Mouse (Mus musculus) embryo, embryonic 11 days (tissue): ENCODE results near the gene Met.

Experiments used
- DNase-seq: peaks from one replicate; pipeline ENCODE4 v3.0.0-alpha.2; 2015

Gene Met

DNA sequence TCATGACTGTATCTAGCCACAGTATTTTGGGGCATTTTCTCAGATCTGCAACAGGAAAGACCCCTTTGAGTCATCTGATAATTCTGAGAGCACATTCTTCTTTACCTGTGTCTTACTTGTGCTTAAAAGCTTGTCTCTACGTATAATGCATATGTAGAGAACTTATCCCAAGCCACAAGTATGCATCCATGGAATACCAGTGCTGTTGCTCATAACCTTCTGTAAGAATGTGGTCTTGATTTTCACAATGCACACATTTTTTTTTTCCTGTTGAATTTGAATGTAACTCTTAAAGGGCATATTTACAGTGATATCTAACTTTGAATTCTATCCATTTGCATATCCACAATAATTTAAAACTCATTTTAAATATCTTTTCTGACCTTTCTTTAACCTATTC, 31.8 kb downstream of the Met start:
- DNase-seq: no peak

DNA sequence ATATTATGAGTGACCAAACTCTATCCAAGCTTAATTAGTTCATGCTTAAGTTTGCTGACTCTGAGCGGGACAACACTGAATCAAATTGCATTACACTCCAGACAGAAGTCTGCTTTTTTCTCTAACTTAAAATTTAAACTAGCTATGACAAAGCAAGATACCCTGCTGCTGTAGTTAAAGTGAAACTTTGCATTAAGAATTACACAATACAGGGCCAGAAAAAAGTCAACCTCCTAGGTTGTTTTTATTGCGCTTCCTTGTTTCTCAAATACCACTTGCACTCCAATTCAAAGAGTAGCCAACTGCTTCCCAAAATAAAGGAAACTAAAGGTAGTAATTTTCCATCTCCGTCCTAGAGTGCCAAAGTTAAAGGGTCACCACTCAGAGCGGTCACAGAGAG, 33.8 kb downstream of the Met start:
- no peak for DNase-seq

DNA sequence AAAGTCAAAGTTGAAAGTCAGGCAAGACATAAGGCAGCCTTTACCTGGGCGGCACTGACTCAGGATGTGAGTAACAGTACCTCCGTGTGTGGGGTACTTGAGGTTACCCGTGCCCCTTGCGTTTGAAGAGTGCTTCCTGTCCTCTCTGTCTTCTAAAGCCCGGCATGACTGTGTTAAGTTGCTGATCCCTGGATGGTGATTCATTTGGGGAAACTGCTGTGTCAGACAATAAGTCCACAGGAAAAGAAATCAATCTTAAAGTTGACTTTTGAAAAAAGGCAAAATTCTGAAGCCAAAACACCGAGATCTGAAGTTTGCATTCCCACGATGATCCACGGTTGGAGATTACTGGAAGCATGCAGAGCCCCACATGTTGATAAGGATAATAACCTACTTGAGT, 35.2 kb downstream of the Met start:
- no peak for DNase-seq

DNA sequence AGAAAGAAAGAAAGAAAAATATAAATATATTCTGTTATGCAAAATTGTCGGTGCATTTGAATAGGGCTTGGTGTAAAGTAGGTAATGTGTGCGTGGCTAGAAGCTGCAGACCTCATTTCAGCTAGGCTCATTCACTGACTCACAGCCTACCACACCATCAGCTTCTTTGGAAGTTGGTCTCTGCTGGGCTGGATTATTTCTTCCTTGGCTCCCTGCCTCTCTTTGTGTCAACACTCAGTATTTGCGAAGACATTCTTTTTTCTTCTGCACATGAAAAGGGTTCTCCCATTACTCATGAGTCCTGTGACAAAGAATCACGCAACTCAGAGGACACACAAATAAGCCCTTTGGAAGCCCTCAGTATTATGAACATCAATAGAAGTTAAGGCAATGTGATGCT, 37.8 kb downstream of the Met start:
- DNase-seq: no peak

DNA sequence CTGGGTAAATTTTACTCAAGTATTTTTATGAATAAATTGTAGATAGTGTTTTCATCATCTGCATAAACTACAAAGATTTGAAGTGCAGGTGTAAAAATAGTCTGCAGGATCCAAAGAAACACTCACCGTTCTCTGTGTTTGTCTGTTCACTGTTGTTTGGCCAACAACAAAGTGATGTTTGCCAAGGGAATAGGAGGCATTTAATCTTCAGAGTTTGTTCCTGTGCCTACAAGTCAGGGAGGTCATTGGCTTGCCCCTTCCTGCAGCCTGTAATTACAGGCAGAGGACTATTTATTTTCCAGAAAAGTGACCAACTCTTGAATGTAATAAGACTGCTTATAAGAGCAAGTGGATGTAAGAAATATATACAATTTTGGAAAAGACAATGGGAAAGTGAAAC, 38.7 kb downstream of the Met start:
- DNase-seq: no peak

DNA sequence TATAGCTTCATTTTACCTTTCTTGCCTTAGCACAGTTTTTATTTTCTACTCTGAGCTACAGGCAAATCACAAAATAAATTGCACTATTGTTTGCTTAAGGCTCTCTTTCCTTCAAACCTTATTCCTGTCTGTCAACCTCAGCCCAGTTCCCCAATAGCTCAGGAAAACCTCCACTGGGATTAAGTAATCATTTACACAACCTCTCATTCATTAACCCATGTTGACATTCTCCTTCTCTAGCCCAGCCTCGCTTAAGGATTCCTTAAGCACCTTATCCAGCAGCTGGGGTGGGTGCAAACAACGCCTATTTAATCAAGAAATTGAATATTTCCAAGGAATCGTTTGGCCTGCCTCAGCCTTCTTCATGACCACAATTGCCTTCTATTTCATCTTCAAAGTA, 40.1 kb downstream of the Met start:
- DNase-seq: no peak

DNA sequence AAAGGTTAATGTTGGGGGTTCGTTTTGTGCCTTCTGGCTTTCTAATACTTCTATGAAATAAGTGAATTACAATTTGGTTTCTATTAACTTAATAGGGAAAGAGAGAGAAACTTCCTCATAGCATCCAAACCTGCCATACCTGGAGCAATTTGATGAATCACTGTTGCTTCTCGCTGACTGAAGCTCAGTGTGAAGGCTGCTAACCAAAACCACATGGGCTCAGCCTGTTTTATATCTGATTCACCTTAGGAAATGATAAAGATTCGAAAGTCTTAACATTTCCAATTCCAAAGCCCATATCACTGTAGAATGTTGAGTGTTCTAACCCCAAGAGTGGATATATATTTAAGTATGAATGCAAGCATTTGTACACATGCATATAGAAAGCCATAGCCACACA, 41.9 kb downstream of the Met start:
- DNase-seq: no peak

DNA sequence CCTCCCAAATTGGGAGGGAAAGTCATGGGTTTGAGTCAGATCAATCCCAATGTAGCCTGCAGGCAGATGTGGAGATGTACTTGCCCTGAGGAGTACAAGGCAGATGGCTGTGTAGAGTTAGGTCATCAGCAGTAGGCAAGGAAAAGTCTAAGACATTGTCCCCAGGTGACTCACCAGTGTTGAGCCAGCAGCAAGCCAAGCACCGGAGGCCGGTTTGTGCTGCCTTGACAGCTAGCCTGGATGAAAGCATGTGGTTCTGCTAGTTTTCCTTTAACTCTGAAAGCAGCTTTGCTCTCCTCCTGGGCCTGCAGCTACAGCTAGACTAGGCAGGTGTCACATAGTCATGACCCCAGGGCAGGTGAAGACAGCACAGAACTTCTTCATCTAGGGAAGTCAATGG, 43.2 kb downstream of the Met start:
- no peak for DNase-seq

DNA sequence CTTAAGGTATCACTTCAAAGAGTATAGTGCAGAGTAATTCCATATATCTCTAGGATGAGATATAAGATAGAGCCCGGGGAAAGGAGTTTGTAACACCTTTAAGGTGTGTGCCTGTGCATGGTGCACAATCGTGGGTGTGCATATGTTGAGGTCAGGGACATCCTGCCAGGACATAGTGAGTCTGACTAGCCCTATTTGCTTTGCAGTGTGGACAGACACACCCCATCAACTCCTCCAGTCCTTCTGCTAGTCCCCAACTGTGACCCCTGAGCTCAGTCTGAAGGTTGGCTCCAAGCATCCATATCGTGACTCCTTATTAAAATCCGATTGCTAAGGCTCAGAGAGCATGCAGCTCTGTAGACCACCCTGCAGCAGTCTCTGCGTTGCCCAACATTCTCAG, 44.6 kb downstream of the Met start:
- no peak for DNase-seq

DNA sequence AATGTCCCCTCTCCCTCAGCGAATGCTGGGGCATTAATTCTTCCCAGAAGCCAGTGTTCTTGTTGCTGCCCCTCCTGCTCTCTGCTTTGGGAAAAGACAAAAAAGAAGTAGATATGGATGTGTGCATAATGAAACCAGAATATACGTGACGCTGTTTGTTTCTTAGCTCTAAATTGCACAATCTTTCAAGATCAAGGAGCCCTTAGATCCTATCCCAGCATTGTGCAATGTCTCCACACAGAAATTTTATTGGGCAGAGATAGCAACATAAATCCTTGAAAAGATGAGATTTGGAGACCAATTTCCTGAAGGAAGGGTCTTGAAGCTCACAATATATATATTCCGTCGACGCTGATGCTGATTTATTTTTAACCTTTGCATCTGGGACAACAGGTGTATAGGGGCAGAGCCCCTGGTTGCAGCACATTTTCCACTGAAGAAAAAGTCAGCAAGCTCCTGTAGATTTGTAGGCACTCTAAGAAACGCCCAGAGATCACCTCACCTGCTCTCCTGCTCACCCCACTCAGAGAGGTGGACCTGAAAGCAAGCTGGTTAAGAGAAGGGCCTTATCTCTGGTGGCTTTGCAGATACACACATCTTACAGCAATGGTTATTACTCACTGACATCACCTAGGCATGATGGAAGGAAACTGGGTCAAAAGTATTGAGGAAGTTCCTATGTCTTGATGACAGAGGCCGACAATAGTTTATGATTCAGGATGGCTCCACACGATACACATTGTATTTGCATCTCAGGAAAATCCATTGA, 45.2 kb downstream of the Met start:
- DNase-seq: no peak

DNA sequence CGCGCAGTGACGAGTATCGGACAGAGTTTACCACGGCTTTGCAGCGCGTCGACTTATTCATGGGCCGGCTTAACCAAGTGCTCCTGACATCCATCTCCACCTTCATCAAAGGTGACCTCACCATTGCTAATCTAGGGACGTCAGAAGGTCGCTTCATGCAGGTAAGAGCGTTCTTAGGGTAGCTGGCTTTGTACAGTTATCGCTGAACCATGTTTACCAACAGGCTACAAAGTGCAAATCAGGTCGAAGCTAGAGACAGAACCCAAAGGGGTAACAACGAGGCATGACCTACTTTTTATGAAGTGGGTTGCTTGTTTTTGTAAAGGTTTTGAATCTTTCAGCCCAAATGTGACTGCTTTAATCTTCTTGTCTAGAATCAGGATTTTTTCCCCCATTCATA, 49.8 kb downstream of the Met start:
- no peak for DNase-seq

DNA sequence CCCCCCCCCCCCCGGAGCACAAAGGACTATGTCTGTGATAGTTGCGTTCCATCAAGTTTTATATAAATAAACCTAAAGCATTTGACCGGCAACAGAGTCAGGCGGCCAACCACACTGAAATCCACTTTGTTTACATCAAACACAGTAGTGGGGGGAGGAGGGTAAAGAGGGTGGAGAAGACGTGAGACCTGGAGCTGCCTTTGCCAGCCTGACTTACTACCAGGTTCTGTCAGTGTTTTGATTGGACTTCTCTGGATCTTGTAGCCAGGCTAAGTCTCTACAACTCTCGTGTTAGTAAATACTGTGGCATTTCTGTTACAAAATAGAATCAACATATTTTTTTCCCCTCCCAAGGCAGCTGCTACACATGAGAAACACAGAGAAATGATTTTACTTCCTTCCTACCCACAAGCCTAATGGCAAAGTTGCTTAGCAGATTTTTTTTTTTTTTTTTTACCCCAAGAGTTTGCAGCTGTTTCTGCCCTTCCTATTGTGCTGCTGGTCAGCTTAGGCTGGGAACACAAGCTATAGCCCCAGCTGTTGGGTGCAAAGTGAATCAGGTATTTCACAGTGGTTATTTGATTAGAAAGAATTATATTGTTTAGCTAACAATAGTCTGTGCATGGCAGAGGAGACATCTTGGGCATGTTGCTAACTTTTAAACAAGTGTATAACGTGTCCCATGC, 52.3 kb downstream of the Met start:
- no peak for DNase-seq

DNA sequence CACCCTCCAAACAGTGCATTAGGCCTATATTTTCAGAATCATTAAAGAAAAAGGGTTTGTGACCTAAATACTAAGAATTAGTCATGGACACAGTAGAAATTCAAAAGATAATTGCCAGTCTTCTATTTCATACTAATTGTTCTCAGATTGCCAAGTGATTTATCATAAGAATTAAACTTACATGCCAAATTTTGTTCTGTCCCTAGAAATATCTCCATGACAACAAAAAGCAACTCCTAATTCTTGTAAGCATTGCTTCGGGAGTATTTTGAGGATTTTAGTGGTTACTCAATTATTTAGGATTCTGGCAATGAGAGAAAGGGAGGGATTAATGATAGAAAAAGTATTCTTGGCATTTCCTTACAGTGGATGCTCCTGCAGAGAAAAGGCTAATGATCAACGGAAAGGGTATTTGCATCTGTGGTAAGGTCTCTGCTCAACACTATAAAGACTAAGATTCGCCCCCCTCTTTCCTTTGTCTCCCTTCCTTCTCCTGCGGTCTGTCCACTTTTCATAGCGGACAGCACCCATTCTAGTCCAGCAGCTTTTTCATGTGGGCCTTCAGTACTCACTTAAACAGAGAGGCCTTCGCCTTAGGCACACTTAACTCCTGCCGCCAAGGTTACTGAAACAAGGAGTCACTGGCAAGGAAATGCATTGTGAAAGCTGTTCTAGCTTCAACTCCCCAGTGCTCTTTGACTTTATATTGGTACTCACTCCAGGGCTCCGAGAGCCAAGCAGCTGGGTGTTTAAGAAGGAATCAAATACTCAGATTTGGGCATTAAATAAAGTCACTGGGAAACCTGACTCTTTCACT, 58.5 kb downstream of the Met start:
- no peak for DNase-seq

DNA sequence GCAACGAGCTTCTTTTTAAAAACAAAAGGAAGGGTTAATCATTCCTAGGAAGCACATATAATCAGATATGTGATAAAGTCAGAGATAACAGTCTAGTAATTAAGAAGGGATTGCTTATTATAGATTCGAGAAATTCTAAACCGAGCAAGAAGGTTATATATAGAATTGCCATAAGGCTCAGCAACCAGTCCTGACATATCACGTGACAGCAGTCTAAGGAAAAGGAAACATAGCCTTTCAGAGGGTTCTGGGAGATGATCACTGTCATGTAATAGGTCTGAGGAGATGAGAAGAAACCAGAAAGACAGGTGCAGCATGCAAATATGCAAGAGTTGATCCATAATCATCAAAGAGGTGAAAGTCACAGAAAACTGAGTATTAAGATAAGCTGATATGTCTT, 59.3 kb downstream of the Met start:
- DNase-seq: no peak

DNA sequence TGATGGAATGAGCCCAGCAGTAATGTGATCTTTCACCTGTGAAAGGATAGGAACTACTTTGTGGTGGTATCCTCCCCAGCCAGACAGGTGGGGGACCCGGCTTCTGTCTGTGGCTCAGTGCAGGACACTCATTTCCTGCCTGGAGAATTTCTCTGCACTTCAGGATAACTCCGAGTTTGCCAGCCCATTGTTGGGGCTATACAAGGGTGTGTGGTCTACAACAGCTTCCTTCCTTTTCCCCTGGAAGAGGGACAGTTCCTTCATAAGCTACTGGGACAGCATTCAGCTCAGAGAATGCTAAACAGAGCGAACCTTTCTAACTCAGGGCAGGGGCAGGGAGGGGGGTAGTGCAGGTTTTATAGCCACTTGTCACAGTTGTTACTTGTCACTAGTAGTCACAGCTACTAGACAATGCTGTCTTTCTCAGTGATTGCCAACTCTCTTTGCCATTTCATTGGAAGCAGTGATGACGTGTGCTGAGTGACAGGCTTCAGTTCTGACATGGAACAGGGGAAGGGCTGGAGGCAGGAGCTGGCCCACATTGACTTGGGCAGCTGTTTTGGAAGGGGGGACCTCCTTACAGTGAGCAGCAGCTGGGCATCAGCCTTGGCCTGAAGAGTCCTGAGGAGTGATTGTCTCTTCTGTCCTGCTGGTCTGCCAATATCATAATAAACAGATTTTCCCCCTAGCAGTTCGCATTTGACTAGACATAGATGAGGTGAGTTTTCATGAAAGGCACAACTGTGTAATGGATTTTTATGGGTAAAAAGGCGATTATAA, 66.1 kb downstream of the Met start:
- DNase-seq: no peak

DNA sequence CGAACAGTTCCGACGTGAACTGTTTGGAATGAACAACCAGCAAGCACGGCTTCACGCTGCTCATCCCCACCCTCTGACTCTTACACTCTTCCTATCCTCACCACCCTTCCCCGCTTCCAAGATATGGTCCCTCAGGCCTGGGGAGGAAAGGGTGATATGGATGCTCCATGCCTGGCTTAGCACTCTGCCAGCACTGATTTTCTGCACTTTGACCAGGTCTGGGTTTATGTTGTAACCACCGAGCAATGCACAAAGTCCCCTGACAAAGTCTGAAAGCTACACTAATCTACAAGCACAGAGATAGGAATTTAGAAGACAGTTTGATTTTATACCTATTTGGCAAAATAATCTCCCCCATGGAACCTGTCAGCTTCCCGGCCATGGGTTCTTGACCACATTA, 78.0 kb downstream of the Met start:
- no peak for DNase-seq

DNA sequence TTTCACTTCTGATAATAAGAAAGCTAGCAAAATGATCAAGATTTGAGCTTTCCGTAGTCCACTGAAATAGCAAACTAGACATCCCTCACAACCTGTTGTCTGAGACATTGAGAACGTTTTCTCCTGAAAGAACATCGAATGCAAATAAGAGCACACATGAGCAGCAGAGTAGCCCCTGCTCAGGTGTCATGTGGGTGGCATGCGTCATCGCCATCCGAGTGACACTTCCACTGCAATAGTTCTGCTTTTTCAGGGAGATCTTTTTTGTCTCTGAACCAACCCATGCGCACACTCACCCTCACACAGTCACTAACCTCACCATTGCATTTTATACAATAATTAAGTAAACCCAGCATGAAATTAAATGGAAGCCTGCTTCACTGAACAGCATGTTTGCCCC, 78.8 kb downstream of the Met start:
- DNase-seq: no peak

DNA sequence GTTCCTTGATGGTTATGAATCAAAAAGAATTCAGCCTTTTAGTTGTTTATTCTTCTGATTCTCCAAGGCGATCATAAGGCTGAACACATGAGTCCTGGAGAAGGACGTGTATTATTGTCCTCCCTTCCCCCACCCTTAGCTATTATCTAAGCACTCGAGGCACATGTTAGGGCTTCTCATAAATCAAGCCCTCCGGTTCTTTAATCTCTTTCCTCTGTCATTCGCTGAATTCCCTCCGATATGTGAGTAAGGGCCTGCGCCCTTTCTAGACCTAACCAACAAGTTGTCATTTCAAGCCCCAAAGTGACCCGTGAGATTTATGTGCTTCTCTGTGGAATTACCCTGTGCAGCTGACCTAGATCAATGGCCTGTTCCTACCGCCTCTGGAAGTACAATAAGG, 81.9 kb downstream of the Met start:
- DNase-seq: peak; percentile 53

DNA sequence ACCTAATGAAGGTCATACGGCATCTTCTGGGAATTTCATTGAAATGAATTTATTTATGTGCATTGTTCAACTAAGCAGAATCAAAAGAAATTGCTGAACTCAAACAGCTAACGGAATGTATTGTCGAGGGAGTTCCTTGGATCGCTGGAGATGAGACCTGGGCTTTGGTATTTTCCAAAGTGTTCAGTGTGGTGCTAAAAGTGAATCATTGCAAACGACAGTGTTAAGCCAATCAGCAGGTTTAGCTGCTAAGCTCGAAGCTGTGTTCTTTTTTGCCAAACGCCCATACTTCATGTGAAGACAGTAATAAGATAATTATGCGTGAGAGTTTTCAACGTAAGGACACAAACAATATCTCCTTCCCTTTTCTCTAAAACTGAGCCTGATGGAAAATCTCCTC, 82.7 kb downstream of the Met start:
- DNase-seq: no peak

DNA sequence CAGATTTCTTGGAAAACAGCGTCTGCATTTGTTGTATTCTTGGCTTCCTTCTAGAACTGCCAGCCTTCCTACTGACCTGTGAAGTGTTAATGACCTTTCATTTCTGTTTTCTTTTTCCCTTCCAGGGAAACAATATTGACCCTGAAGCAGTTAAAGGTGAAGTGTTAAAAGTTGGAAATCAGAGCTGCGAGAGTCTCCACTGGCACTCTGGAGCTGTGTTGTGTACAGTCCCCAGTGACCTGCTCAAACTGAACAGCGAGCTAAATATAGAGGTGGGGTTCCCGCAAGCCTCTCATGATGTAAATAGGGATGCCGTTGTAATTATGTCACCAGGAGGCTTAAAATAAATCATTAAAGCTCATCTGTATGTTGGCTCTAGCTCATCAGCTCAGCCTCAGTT, 83.2 kb downstream of the Met start:
- no peak for DNase-seq

DNA sequence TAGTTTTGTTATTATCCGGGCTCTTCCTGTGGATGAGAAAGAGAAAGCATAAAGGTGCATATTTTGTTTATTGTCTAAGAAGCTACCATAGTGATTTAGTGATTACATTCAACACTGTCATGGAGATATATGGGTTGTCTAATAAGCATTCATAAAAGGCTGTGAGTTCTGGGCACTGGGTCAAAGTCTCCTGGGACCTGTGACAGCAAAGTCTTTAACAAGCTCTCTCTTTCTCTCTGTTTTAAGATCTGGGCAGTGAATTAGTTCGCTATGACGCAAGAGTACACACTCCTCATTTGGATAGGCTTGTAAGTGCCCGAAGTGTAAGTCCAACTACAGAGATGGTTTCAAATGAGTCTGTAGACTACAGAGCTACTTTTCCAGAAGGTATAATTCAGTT, 85.2 kb downstream of the Met start:
- no peak for DNase-seq

DNA sequence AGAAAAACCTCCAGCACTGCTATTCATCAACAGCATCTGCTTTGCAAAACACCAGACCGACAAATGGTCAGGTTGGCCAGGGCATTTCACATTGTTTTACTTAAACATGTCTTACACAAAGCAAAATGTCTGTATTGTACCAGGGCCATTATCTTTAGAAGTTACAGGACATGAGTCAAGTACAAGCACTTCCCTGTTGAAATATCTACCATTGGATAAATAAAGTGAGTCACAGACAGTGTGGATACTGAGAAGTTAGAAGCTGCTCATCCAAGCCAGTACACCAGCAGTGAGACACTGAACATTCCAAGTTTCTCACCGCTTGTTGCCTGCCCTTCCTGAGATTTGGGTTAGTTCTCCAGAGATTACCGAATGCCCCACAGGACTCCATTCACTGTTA, 86.0 kb downstream of the Met start:
- DNase-seq: no peak

DNA sequence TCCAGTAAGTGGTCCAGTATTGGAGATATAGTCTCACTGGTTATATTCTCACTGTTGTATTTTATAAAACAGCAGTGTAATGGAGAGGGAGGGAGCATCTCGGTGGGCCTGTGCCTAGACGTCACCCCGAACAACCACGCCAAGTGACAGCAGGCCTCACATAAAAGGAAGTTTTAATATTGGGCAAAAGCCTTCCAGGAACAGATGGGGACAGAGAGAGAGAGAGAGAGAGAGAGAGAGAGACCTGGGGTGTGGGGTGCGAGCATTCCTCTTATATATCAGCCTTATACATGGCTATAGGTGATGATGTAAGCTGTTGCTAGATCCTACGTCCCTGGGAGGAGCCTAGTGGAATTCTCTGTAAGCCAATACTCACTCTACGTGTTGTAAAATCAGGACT, 90.7 kb downstream of the Met start:
- no peak for DNase-seq
